Mouse (Mus musculus) kidney, adult 11 months (tissue): Measurements from ENCODE around the gene Hsh2d.

Experiments used
- DNase-seq: peaks from one replicate; pipeline ENCODE4 v3.0.0; 2022

The Hsh2d gene

GRCm38 (mm10) chr8:72190215-72190539, 739 bp downstream of the Hsh2d start:
- DNase-seq: no peak

- DNase-seq: no peak
Measured at GRCm38 (mm10) chr8:72192065-72192464, 2.6 kb downstream of the Hsh2d start.

- no peak for DNase-seq
Measured at GRCm38 (mm10) chr8:72197997-72198396, 8.6 kb downstream of the Hsh2d start.

GRCm38 (mm10) chr8:72208582-72208981, 19.1 kb downstream of the Hsh2d start:
- no peak for DNase-seq

- DNase-seq: no peak
Measured at GRCm38 (mm10) chr8:72210222-72210621, 20.8 kb downstream of the Hsh2d start.

GRCm38 (mm10) chr8:72210710-72211109, 21.3 kb downstream of the Hsh2d start:
- DNase-seq: no peak

- no peak for DNase-seq
Measured at GRCm38 (mm10) chr8:72211846-72212245, 22.4 kb downstream of the Hsh2d start.

GRCm38 (mm10) chr8:72212751-72213150, 23.3 kb downstream of the Hsh2d start, which contains the start of gene Cib3:
Cib3 (minus strand) TSS chr8:72212837.
- DNase-seq: no peak

GRCm38 (mm10) chr8:72213536-72213935, 24.1 kb downstream of the Hsh2d start, which contains the start of gene Gm11034:
Gm11034 (minus strand) TSS chr8:72213636.
- no peak for DNase-seq

- DNase-seq: peak; percentile 57
Measured at GRCm38 (mm10) chr8:72215060-72215459, 25.6 kb downstream of the Hsh2d start.

GRCm38 (mm10) chr8:72215871-72216270, 26.4 kb downstream of the Hsh2d start:
- no peak for DNase-seq

GRCm38 (mm10) chr8:72218781-72219540, 29.5 kb downstream of the Hsh2d start:
- no peak for DNase-seq

- DNase-seq: peak; percentile 89
Measured at GRCm38 (mm10) chr8:72219541-72220363, 30.3 kb downstream of the Hsh2d start, which contains the start of gene Fam32a. Fam32a (plus strand) TSS chr8:72219730.

GRCm38 (mm10) chr8:72220758-72221157, 31.3 kb downstream of the Hsh2d start:
- DNase-seq: no peak

GRCm38 (mm10) chr8:72222656-72223055, 33.2 kb downstream of the Hsh2d start:
- no peak for DNase-seq

GRCm38 (mm10) chr8:72239499-72240402, 50.3 kb downstream of the Hsh2d start, which contains the start of gene Ap1m1:
Ap1m1 (plus strand) TSS chr8:72240018.
- peak; percentile 99 for DNase-seq

- no peak for DNase-seq
Measured at GRCm38 (mm10) chr8:72240403-72240763, 50.9 kb downstream of the Hsh2d start.

- DNase-seq: no peak
Measured at GRCm38 (mm10) chr8:72240951-72241350, 51.5 kb downstream of the Hsh2d start.

- DNase-seq: no peak
Measured at GRCm38 (mm10) chr8:72242226-72242625, 52.8 kb downstream of the Hsh2d start.

GRCm38 (mm10) chr8:72244610-72245009, 55.2 kb downstream of the Hsh2d start:
- DNase-seq: no peak
